In genomic region chr1:190979100-190979563, GRCm38 (mm10) we compare ENCODE assay signal across 8 mouse cellular contexts. TPM values are rescaled to one million over a fixed set of nuclear protein-coding genes. Genes with fewer than 3 reads are reported as not detected.
DNase-seq lines count a peak whose midpoint lies in the region; ATAC-seq lines count a peak whose summit lies in the region.

Gene Vash2, minus strand, starts transcription at chr1:190979296.

- WGBS in embryonic facial prominence, embryonic 13.5 days, result 0% methylated on average over 38 of the region's 38 CpGs
- WGBS in limb, embryonic 11.5 days, result under 1% methylated on average over 38 of the region's 38 CpGs
- WGBS in midbrain, embryonic 12.5 days, result 1% methylated on average over 35 of the region's 38 CpGs

- peaks cover 32% of the 10 kb centered on the region for H3K4me1 ChIP-seq in embryonic facial prominence, embryonic 13.5 days
- H3K4me1 ChIP-seq in limb, embryonic 11.5 days (ENCODE audit: control insufficient read depth, insufficient read depth, low read length), result peaks cover 14% of the 10 kb centered on the region
- H3K4me1 ChIP-seq in midbrain, embryonic 12.5 days, result peaks cover 26% of the 10 kb centered on the region

- H3K36me3 ChIP-seq in embryonic facial prominence, embryonic 13.5 days, result peaks cover 20% of the 10 kb centered on the region
- peaks cover 3% of the 10 kb centered on the region; the same call in 1 of the 2 replicates for H3K36me3 ChIP-seq in limb, embryonic 11.5 days (ENCODE audit: control insufficient read depth, insufficient read depth, low read length)
- H3K36me3 ChIP-seq in midbrain, embryonic 12.5 days, result peaks cover 8% of the 10 kb centered on the region

- H3K9me3 ChIP-seq in embryonic facial prominence, embryonic 13.5 days, result no peaks in the 10 kb centered on the region
- H3K9me3 ChIP-seq in limb, embryonic 11.5 days (ENCODE audit: control insufficient read depth, low read length), result no peaks in the 10 kb centered on the region
- H3K9me3 ChIP-seq in midbrain, embryonic 12.5 days, result no peaks in the 10 kb centered on the region

- ATAC-seq in embryonic facial prominence, embryonic 13.5 days (ENCODE audit: insufficient number of reproducible peaks, insufficient read depth, low FRiP score, low TSS enrichment, low read depth), result peak; percentile 96
- peak; percentile 96 for ATAC-seq in limb, embryonic 11.5 days (ENCODE audit: insufficient number of reproducible peaks, low FRiP score, low TSS enrichment, low read depth)
- ATAC-seq in midbrain, embryonic 12.5 days (ENCODE audit: low FRiP score, low read depth), result peak; percentile 99

- H3K4me2 ChIP-seq in embryonic facial prominence, embryonic 13.5 days, result peak within 1 kb of the TSS; percentile 89
- H3K4me2 ChIP-seq in limb, embryonic 11.5 days (ENCODE audit: low read depth, severe bottlenecking), result peak within 1 kb of the TSS; percentile 95
- peak within 1 kb of the TSS; percentile 98 for H3K4me2 ChIP-seq in midbrain, embryonic 12.5 days (replicated peaks)

- DNase-seq in 3134 (ENCODE audit: extremely low read depth, insufficient read length, low spot score), result peak; percentile 93
- peak; percentile 88 for DNase-seq in adrenal gland, postnatal 25 days
- peak; percentile 63 for DNase-seq in heart, adult 8-10 months (ENCODE audit: low spot score)
- DNase-seq in kidney, adult 8-10 months, result peak; percentile 42 to 47
- peak; percentile 95 for DNase-seq in limb, embryonic 11.5 days (ENCODE audit: low spot score)
- peak; percentile 11 to 48 for DNase-seq in spleen, postnatal 10 days (ENCODE audit: low spot score in 2 of 2)

- H3K4me3 ChIP-seq in embryonic facial prominence, embryonic 13.5 days, result peak within 1 kb of the TSS; percentile 73
- H3K4me3 ChIP-seq in limb, embryonic 11.5 days (ENCODE audit: low read depth, low read length), result peak within 1 kb of the TSS; percentile 68
- peak within 1 kb of the TSS; percentile 67 for H3K4me3 ChIP-seq in midbrain, embryonic 12.5 days

- H3K27me3 ChIP-seq in embryonic facial prominence, embryonic 13.5 days, result no peaks in the 10 kb centered on the region
- no peaks in the 10 kb centered on the region for H3K27me3 ChIP-seq in limb, embryonic 11.5 days (ENCODE audit: control insufficient read depth, insufficient read depth, low read length)
- no peaks in the 10 kb centered on the region for H3K27me3 ChIP-seq in midbrain, embryonic 12.5 days

- H3K9ac ChIP-seq in embryonic facial prominence, embryonic 13.5 days, result peak within 1 kb of the TSS; percentile 94
- H3K9ac ChIP-seq in limb, embryonic 11.5 days (ENCODE audit: low read length), result peak within 1 kb of the TSS; percentile 86
- peak within 1 kb of the TSS; percentile 92 for H3K9ac ChIP-seq in midbrain, embryonic 12.5 days (replicated peaks)

- H3K27ac ChIP-seq in embryonic facial prominence, embryonic 13.5 days, result peak within 1 kb of the TSS; percentile 97
- peak within 1 kb of the TSS; percentile 87 for H3K27ac ChIP-seq in limb, embryonic 11.5 days (replicated peaks; ENCODE audit: low read depth, low read length)
- peak within 1 kb of the TSS; percentile 86 for H3K27ac ChIP-seq in midbrain, embryonic 12.5 days (replicated peaks)

RNA-seq across cellular contexts. Expression of gene Vash2, which starts in this region (rescaled TPM):
- total RNA-seq in adrenal gland, postnatal 25 days (2021), result 0.48 and 0.49 TPM in 2 replicates
- 54.3 and 54.7 TPM in 2 replicates for polyA plus RNA-seq in embryonic facial prominence, embryonic 13.5 days (2015; fragmentation: Nextera tagmentation; extraction: Ambion mirVana)
- total RNA-seq in heart, adult 8-10 months (2022), result 1 to 10 TPM in 1 of 4 experiments, under 1 TPM in 3; 0.08 to 1.0 (median 0.27) TPM
- polyA plus RNA-seq in limb, embryonic 11.5 days (2014; fragmentation: Nextera tagmentation; extraction: Ambion mirVana), result 76.6 and 77.7 TPM in 2 replicates
- 64.2 and 67.2 TPM in 2 replicates for polyA plus RNA-seq in midbrain, embryonic 12.5 days (2016; fragmentation: Nextera tagmentation; extraction: Ambion mirVana)

Comparison
In these comparisons a context has a peak if more than half of its experiments do, and no peak if none do; other contexts are left out.
1. Peak in every context shown above with its lines: DNase-seq, ATAC-seq, H3K4me3 ChIP-seq and H3K27ac ChIP-seq.
2. Peak in DNase-seq in adrenal gland, postnatal 25 days; RNA of the gene not detected or under 1 TPM.
3. DNase-seq: peak in every context shown above with its lines; median percentile 95 in limb, embryonic 11.5 days; 93 in 3134; 88 in adrenal gland, postnatal 25 days; 63 in heart, adult 8-10 months; 44 in kidney, adult 8-10 months; 30 in spleen, postnatal 10 days.